Mouse (Mus musculus): ENCODE measurements around the gene Agpat4. TPM values are rescaled to one million over a fixed set of nuclear protein-coding genes. Genes with fewer than 3 reads are reported as not detected.

The Agpat4 gene
- polyA plus RNA-seq, 1 experiment from 2014 or later, result 43.7 TPM

DNA sequence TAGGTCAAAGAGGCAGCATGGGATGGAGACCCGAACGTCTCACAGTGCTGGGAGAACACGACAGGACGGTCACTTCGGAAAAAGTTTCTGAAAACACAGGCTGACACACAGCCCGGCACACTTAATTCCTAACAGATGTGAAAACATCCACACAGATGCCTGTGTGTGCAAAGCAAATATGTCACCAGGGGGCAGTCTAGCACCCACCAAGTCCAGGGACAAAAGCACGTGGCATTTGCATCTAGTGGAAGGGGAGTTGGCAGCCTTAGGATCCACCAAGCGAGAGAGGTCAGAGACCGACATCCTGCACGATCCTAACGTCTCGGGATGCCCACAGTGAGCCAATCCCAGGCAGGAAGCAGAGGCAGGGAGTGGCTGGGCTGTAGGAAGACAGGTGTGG, 108.0 kb downstream of the Agpat4 start:
- Histone ChIP-seq H3K27ac (replicated peaks) (no peak overlapping the region), H3K9me3 (replicated peaks) (no peaks in the 10 kb centered on the region), H3K4me3 (no peak overlapping the region), H3K4me1 (no peaks in the 10 kb centered on the region), H3K36me3 (peaks cover 78% of the 10 kb centered on the region), H3K27me3 (ENCODE audit: low read depth, poor library complexity, severe bottlenecking) (no peaks in the 10 kb centered on the region)
- WGBS, result 68% methylated on average over 12 of the region's 12 CpGs
- DNase-seq (ENCODE audit: low spot score), result no peak

DNA sequence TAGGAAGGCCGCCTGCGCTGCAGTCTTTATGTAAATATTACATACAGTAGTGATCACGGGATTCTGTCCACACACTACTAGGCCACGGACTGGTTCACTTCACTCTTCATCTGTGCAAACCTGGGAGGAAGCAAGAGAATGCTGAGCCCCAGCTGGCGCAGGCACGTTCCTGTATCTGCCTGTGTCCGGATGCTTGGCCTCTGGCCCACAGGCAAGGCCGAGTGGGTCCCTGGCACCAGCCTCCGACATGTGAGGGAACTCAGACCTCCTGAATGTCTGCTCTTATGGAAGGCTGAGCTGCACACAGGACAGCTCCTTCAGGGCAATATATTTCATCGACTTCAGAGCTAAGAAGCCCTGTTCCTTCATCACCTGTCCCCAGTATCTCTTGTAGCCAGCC, 109.5 kb downstream of the Agpat4 start:
- DNase-seq (ENCODE audit: low spot score), result no peak
- Histone ChIP-seq H3K36me3 (peaks cover 78% of the 10 kb centered on the region), H3K9me3 (replicated peaks) (no peaks in the 10 kb centered on the region), H3K4me3 (no peak overlapping the region), H3K27ac (replicated peaks) (no peak overlapping the region), H3K4me1 (no peaks in the 10 kb centered on the region), H3K27me3 (ENCODE audit: low read depth, poor library complexity, severe bottlenecking) (no peaks in the 10 kb centered on the region)
- WGBS, result 92% methylated on average over 10 of the region's 10 CpGs

DNA sequence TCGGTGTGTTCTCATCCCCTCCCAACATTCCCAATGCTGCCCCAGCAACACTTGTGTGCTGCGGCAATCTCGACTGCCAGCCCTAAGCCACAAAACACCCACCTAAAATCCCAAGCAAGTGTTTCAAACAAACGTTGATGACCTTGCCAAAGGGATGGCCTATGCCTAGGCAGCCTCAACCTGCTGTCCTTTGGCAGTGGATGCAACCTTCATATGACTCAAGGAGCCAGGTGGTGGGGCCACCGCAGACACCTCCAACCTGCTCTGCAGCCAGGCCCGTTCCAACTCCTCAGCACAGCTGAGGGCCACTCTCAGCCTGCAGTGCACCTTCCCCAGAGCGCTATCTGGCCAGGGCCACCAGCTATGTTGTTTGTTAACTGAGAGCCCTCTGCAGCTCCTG, 110.0 kb downstream of the Agpat4 start:
- H3K27me3 ChIP-seq (ENCODE audit: low read depth, poor library complexity, severe bottlenecking), result no peaks in the 10 kb centered on the region
- H3K9me3 ChIP-seq (replicated peaks), result no peaks in the 10 kb centered on the region
- H3K36me3 ChIP-seq, result peaks cover 81% of the 10 kb centered on the region
- no peaks in the 10 kb centered on the region for H3K4me1 ChIP-seq
- no peak overlapping the region for H3K4me3 ChIP-seq
- no peak overlapping the region for H3K27ac ChIP-seq (replicated peaks)
- no peak for DNase-seq (ENCODE audit: low spot score)
- 93% methylated on average over 7 of the region's 7 CpGs for WGBS

DNA sequence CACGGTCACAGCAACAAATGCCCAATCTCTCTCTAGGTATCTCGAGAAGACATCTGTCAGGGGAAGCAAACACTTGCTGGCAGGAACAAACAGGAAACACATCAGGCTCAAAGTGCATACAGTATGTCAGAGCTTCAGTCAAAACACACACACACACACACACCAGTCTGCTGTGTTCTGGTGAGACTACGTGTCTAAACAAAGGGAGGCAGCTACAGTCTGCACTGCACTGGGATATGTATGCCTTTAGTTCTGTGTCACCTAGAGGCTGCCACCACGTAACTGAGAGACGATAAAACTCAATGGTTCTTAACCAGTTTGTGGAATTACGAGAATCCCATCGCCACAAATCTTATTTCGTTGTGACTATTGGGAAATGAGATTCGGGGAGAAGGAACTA, 111.3 kb downstream of the Agpat4 start:
- H3K27ac ChIP-seq (replicated peaks), result no peak overlapping the region
- peaks cover 86% of the 10 kb centered on the region for H3K36me3 ChIP-seq
- H3K27me3 ChIP-seq (ENCODE audit: low read depth, poor library complexity, severe bottlenecking), result no peaks in the 10 kb centered on the region
- H3K4me1 ChIP-seq, result no peaks in the 10 kb centered on the region
- no peak overlapping the region for H3K4me3 ChIP-seq
- no peaks in the 10 kb centered on the region for H3K9me3 ChIP-seq (replicated peaks)
- WGBS, result 93% methylated on average over 9 of the region's 9 CpGs
- DNase-seq (ENCODE audit: low spot score), result no peak

GRCm38 (mm10) chr17:12230167-12230566, 111.7 kb downstream of the Agpat4 start:
- Histone ChIP-seq H3K4me3 (no peak overlapping the region), H3K4me1 (no peaks in the 10 kb centered on the region), H3K9me3 (replicated peaks) (no peaks in the 10 kb centered on the region), H3K36me3 (peaks cover 89% of the 10 kb centered on the region), H3K27me3 (ENCODE audit: low read depth, poor library complexity, severe bottlenecking) (no peaks in the 10 kb centered on the region), H3K27ac (replicated peaks) (no peak overlapping the region)
- no peak for DNase-seq (ENCODE audit: low spot score)
- WGBS, result 89% methylated on average over 6 of the region's 6 CpGs

DNA sequence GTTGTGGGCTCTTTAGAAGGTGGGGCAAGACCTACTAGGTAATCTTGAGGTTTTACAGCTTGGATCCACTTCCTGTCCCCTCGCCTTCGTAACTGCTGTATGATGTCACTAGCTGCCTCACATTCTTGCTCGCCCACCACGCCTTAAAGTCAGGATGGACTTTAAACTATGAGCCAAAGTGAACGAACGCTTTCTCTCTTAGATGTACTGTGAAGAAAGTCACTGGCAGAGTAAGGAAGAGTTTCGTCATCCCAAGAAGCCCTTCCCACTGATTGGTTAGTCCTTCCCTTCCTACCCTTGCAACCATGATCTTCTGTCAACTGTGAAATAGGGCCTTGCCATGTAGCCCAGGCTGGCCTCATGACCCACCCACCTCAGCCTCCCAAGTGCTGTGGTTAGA, 112.6 kb downstream of the Agpat4 start:
- 95% methylated on average over 7 of the region's 7 CpGs for WGBS
- Histone ChIP-seq H3K9me3 (replicated peaks) (no peaks in the 10 kb centered on the region), H3K36me3 (peaks cover 98% of the 10 kb centered on the region), H3K27me3 (ENCODE audit: low read depth, poor library complexity, severe bottlenecking) (no peaks in the 10 kb centered on the region), H3K4me3 (no peak overlapping the region), H3K4me1 (no peaks in the 10 kb centered on the region), H3K27ac (replicated peaks) (no peak overlapping the region)
- DNase-seq (ENCODE audit: low spot score), result no peak

- peaks cover 97% of the 10 kb centered on the region for H3K36me3 ChIP-seq
- no peaks in the 10 kb centered on the region for H3K9me3 ChIP-seq (replicated peaks)
- no peaks in the 10 kb centered on the region for H3K27me3 ChIP-seq (ENCODE audit: low read depth, poor library complexity, severe bottlenecking)
- 95% methylated on average over 6 of the region's 6 CpGs for WGBS
- no peaks in the 10 kb centered on the region for H3K4me1 ChIP-seq
- H3K27ac ChIP-seq (replicated peaks), result no peak overlapping the region
- no peak overlapping the region for H3K4me3 ChIP-seq
- no peak for DNase-seq (ENCODE audit: low spot score)
Measured at GRCm38 (mm10) chr17:12232724-12233123, 114.2 kb downstream of the Agpat4 start.

DNA sequence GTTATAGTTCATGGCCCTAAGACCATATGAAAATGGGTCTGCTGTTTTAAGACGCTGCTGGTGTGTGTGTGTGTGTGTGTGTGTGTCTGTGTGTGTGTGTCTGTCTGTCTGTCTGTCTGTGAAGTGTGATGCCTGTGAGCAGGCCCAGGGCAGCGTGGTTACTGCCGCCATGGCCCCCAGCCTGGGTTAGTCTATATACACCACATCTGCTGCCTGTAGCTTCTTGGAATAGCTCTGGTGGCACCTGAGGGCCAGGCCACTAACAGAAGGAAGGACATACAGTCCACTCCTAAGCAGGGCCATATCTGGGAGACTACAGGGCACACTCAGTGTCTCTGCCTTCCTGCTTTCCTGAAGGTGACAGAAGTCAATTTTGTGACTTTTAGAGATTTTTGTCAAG, 122.2 kb downstream of the Agpat4 start:
- Histone ChIP-seq H3K9me3 (replicated peaks) (no peaks in the 10 kb centered on the region), H3K4me3 (no peak overlapping the region), H3K36me3 (peaks cover 77% of the 10 kb centered on the region), H3K27ac (replicated peaks) (no peak overlapping the region), H3K4me1 (no peaks in the 10 kb centered on the region), H3K27me3 (ENCODE audit: low read depth, poor library complexity, severe bottlenecking) (no peaks in the 10 kb centered on the region)
- 95% methylated on average over 3 of the region's 3 CpGs for WGBS
- DNase-seq (ENCODE audit: low spot score), result no peak

GRCm38 (mm10) chr17:12249783-12250504, 131.4 kb downstream of the Agpat4 start:
- no peak for DNase-seq (ENCODE audit: low spot score)
- H3K4me3 ChIP-seq, result no peak overlapping the region
- WGBS, result 97% methylated on average over 19 of the region's 19 CpGs
- peaks cover 19% of the 10 kb centered on the region for H3K9me3 ChIP-seq (replicated peaks)
- no peaks in the 10 kb centered on the region for H3K4me1 ChIP-seq
- H3K36me3 ChIP-seq, result peaks cover 93% of the 10 kb centered on the region
- H3K27me3 ChIP-seq (ENCODE audit: low read depth, poor library complexity, severe bottlenecking), result no peaks in the 10 kb centered on the region
- no peak overlapping the region for H3K27ac ChIP-seq (replicated peaks)

- H3K36me3 ChIP-seq, result peaks cover 95% of the 10 kb centered on the region
- H3K27me3 ChIP-seq (ENCODE audit: low read depth, poor library complexity, severe bottlenecking), result no peaks in the 10 kb centered on the region
- no peaks in the 10 kb centered on the region for H3K4me1 ChIP-seq
- WGBS, result 97% methylated on average over 9 of the region's 9 CpGs
- DNase-seq (ENCODE audit: low spot score), result no peak
- H3K9me3 ChIP-seq (replicated peaks), result peaks cover 19% of the 10 kb centered on the region
- H3K27ac ChIP-seq (replicated peaks), result no peak overlapping the region
- no peak overlapping the region for H3K4me3 ChIP-seq
Measured at GRCm38 (mm10) chr17:12250581-12250980, 132.1 kb downstream of the Agpat4 start.

- Histone ChIP-seq H3K9me3 (replicated peaks) (peaks cover 13% of the 10 kb centered on the region), H3K27ac (replicated peaks) (no peak overlapping the region), H3K4me3 (no peak overlapping the region), H3K27me3 (ENCODE audit: low read depth, poor library complexity, severe bottlenecking) (no peaks in the 10 kb centered on the region), H3K4me1 (no peaks in the 10 kb centered on the region), H3K36me3 (peaks cover 99% of the 10 kb centered on the region)
- DNase-seq (ENCODE audit: low spot score), result no peak
- 97% methylated on average over 11 of the region's 11 CpGs for WGBS
Measured at GRCm38 (mm10) chr17:12256142-12256541, 137.6 kb downstream of the Agpat4 start.

GRCm38 (mm10) chr17:12258517-12258916, 140.0 kb downstream of the Agpat4 start:
- H3K27ac ChIP-seq (replicated peaks), result no peak overlapping the region
- H3K9me3 ChIP-seq (replicated peaks), result no peaks in the 10 kb centered on the region
- peaks cover 90% of the 10 kb centered on the region for H3K36me3 ChIP-seq
- no peaks in the 10 kb centered on the region for H3K27me3 ChIP-seq (ENCODE audit: low read depth, poor library complexity, severe bottlenecking)
- 79% methylated on average over 6 of the region's 6 CpGs for WGBS
- H3K4me3 ChIP-seq, result no peak overlapping the region
- DNase-seq (ENCODE audit: low spot score), result no peak
- no peaks in the 10 kb centered on the region for H3K4me1 ChIP-seq

- DNase-seq (ENCODE audit: low spot score), result no peak
- Histone ChIP-seq H3K4me1 (no peaks in the 10 kb centered on the region), H3K4me3 (no peak overlapping the region), H3K9me3 (replicated peaks) (no peaks in the 10 kb centered on the region), H3K27me3 (ENCODE audit: low read depth, poor library complexity, severe bottlenecking) (no peaks in the 10 kb centered on the region), H3K36me3 (peaks cover 80% of the 10 kb centered on the region), H3K27ac (replicated peaks) (no peak overlapping the region)
- WGBS, result 88% methylated on average over 8 of the region's 8 CpGs
Measured at GRCm38 (mm10) chr17:12259957-12260356, 141.5 kb downstream of the Agpat4 start.

GRCm38 (mm10) chr17:12261376-12261775, 142.9 kb downstream of the Agpat4 start:
- H3K36me3 ChIP-seq, result peaks cover 66% of the 10 kb centered on the region
- no peaks in the 10 kb centered on the region for H3K9me3 ChIP-seq (replicated peaks)
- peaks cover 6% of the 10 kb centered on the region; the same call in 1 of the 2 replicates for H3K4me1 ChIP-seq
- H3K27me3 ChIP-seq (ENCODE audit: low read depth, poor library complexity, severe bottlenecking), result no peaks in the 10 kb centered on the region
- DNase-seq (ENCODE audit: low spot score), result no peak
- 95% methylated on average over 7 of the region's 7 CpGs for WGBS
- no peak overlapping the region for H3K27ac ChIP-seq (replicated peaks)
- H3K4me3 ChIP-seq, result no peak overlapping the region
